Mouse (Mus musculus) myocyte (in vitro differentiated cells): ENCODE measurements around the gene Klhl23. TPM values are rescaled to one million over a fixed set of nuclear protein-coding genes. Genes with fewer than 3 reads are reported as not detected.
A peak's percentile ranks its signal among the peaks of the same experiment; 100 is the strongest.

Experiments
- H3K27me3 ChIP-seq: one replicate; pipeline ENCODE4 v1.6.1; 2011; ENCODE audit not compliant: control insufficient read depth, insufficient read depth, insufficient read length
- H3K36me3 ChIP-seq: one replicate; pipeline ENCODE4 v1.6.1; 2011; ENCODE audit not compliant: control insufficient read depth, insufficient read depth
- H3K4me2 ChIP-seq: one replicate; pipeline ENCODE4 v1.6.1; 2011; ENCODE audit warnings: low read depth, control low read depth
- H3K4me3 ChIP-seq: one replicate; pipeline ENCODE4 v1.5.1; 2011; ENCODE audit warnings: mild to moderate bottlenecking, control low read depth, moderate library complexity
- H3K79me2 ChIP-seq: one replicate; pipeline ENCODE4 v1.6.1; 2011; ENCODE audit not compliant: control insufficient read depth, insufficient read depth
- H3ac ChIP-seq: one replicate; pipeline ENCODE4 v1.6.1; 2011; ENCODE audit not compliant: control insufficient read depth, insufficient read length
- CEBPB ChIP-seq: IDR thresholded peaks from 2 replicates; pipeline ENCODE4 v1.6.1; 2011; ENCODE audit warnings: mild to moderate bottlenecking, moderate library complexity; ENCODE audit not compliant: poor library complexity, insufficient read depth, severe bottlenecking
- E2F4 ChIP-seq: IDR thresholded peaks from one replicate; pipeline ENCODE4 v1.6.1; 2011; ENCODE audit warnings: mild to moderate bottlenecking, control low read depth, moderate library complexity; ENCODE audit not compliant: insufficient read depth
- MAX ChIP-seq: IDR thresholded peaks from one replicate; pipeline ENCODE4 v1.6.1; 2011; ENCODE audit warnings: low read depth, mild to moderate bottlenecking, control low read depth
- MYOD1 ChIP-seq, 3 experiments: IDR thresholded peaks; one replicate each; pipeline ENCODE4 v1.6.1; 2011; ENCODE audit warnings: control low read depth in 2 of 3, low read depth in 2 of 3, mild to moderate bottlenecking in 2 of 3, moderate library complexity in 1 of 3; ENCODE audit not compliant: insufficient read length in 2 of 3, control insufficient read depth in 1 of 3
- MYOG ChIP-seq, 3 experiments: IDR thresholded peaks; one replicate each; pipeline ENCODE4 v1.6.1; 2011; ENCODE audit warnings: control low read depth in 2 of 3, low read depth in 2 of 3, mild to moderate bottlenecking in 2 of 3; ENCODE audit not compliant: insufficient read length in 2 of 3, control insufficient read depth in 1 of 3, insufficient read depth in 1 of 3
- POLR2A ChIP-seq: IDR thresholded peaks from one replicate; pipeline ENCODE4 v1.6.1; 2011; ENCODE audit warnings: low read depth, mild to moderate bottlenecking, control low read depth, moderate library complexity; ENCODE audit not compliant: insufficient read length
- POLR2AphosphoS2 ChIP-seq: IDR thresholded peaks from one replicate; pipeline ENCODE4 v1.6.1; 2011; ENCODE audit warnings: low read depth, control low read depth; ENCODE audit not compliant: insufficient read length
- REST ChIP-seq: IDR thresholded peaks from one replicate; pipeline ENCODE4 v1.6.1; 2011; ENCODE audit warnings: mild to moderate bottlenecking, control low read depth, moderate library complexity; ENCODE audit not compliant: insufficient read depth, insufficient read length
- SRF ChIP-seq: IDR thresholded peaks from one replicate; pipeline ENCODE4 v1.6.1; 2011; ENCODE audit warnings: low read depth; ENCODE audit not compliant: control insufficient read depth, insufficient read length
- TCF12 ChIP-seq: IDR thresholded peaks from one replicate; pipeline ENCODE4 v1.6.1; 2011; ENCODE audit warnings: mild to moderate bottlenecking, control low read depth; ENCODE audit not compliant: poor library complexity, insufficient read depth, severe bottlenecking
- TCF3 ChIP-seq: IDR thresholded peaks from one replicate; pipeline ENCODE4 v1.6.1; 2011; ENCODE audit warnings: low read depth, control low read depth; ENCODE audit not compliant: insufficient read length
- USF1 ChIP-seq: IDR thresholded peaks from one replicate; pipeline ENCODE4 v1.6.1; 2011; ENCODE audit warnings: low read depth, mild to moderate bottlenecking, control low read depth, moderate library complexity
- polyA plus RNA-seq: library from polyadenylated mRNA; unstranded; fragments of >200 nt; fragmentation: generic; extraction: Trizol; gene quantifications from one replicate; pipeline ENCODE4 v1.2.1, GENCODE M21; 2012; ENCODE audit warnings: missing spikeins

The Klhl23 gene
- polyA plus RNA-seq, 1 experiment: 0.24 TPM

- Histone ChIP-seq H3K36me3 (no peaks in the 10 kb centered on the region), H3K27me3 (peaks cover 15% of the 10 kb centered on the region), H3K4me2 (peak overlapping the region; percentile 67), H3ac (peak overlapping the region; percentile 58), H3K4me3 (no peak overlapping the region), H3K79me2 (no peaks in the 10 kb centered on the region)
- TF ChIP-seq MYOG (IDR thresholded peaks at IDR 0.05; ENCODE audit: control insufficient read depth in 1 of 3, insufficient read depth in 1 of 3, insufficient read length in 2 of 3, low read depth in 2 of 3) (no peak), MYOD1 (IDR thresholded peaks at IDR 0.05; ENCODE audit: control insufficient read depth in 1 of 3, insufficient read length in 2 of 3, low read depth in 2 of 3) (peak in 1 of 3 experiments; percentile 44)
Measured at GRCm38 (mm10) chr2:69822361-69823128, 801 bp downstream of the Klhl23 start.

GRCm38 (mm10) chr2:69823129-69823677 is 1.5 kb downstream of the Klhl23 start:
- Histone ChIP-seq H3K27me3 (peaks cover 15% of the 10 kb centered on the region), H3K4me2 (peak overlapping the region; percentile 67), H3K36me3 (no peaks in the 10 kb centered on the region), H3ac (peak overlapping the region; percentile 58), H3K4me3 (no peak overlapping the region), H3K79me2 (no peaks in the 10 kb centered on the region)
- TF ChIP-seq POLR2A (peak; percentile 18), MYOD1 (IDR thresholded peaks at IDR 0.05; ENCODE audit: control insufficient read depth in 1 of 3, insufficient read length in 2 of 3, low read depth in 2 of 3) (peak in 1 of 3 experiments; percentile 23), TCF3 (no peak)

DNA sequence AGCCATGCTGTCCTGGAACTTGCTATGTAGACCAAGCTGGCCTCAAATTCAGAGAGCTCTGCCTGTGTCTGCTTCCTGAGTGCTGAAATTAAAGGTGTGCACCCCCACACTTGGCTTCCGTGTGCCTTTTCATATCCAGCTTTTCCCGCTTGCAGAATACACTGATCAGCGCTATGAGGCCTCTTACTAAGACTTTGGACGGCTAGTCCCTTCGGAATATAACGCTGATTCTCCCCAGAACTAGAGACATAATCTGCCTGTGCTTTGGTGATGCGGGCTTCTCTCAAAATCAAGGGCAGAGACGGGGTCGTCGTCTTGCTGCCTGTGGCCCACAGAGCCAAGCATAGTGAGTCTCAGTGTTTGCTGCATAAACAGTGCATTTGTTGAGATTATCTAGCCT is 4.2 kb downstream of the Klhl23 start:
- Histone ChIP-seq H3K36me3 (no peaks in the 10 kb centered on the region), H3K79me2 (no peaks in the 10 kb centered on the region), H3K27me3 (peaks cover 8% of the 10 kb centered on the region), H3ac (no peak overlapping the region), H3K4me2 (no peak overlapping the region), H3K4me3 (no peak overlapping the region)
- no peak for TF ChIP-seq TCF3
- TF ChIP-seq MYOD1 (IDR thresholded peaks at IDR 0.05; ENCODE audit: control insufficient read depth in 1 of 3, insufficient read length in 2 of 3, low read depth in 2 of 3): no peak
- no peak for TF ChIP-seq USF1
- no peak for TF ChIP-seq SRF
- TF ChIP-seq MAX: no peak
- TF ChIP-seq MYOG (IDR thresholded peaks at IDR 0.05; ENCODE audit: control insufficient read depth in 1 of 3, insufficient read depth in 1 of 3, insufficient read length in 2 of 3, low read depth in 2 of 3): no peak
- TF ChIP-seq REST: no peak
- no peak for TF ChIP-seq TCF12
- no peak for TF ChIP-seq CEBPB
- TF ChIP-seq E2F4: no peak

DNA sequence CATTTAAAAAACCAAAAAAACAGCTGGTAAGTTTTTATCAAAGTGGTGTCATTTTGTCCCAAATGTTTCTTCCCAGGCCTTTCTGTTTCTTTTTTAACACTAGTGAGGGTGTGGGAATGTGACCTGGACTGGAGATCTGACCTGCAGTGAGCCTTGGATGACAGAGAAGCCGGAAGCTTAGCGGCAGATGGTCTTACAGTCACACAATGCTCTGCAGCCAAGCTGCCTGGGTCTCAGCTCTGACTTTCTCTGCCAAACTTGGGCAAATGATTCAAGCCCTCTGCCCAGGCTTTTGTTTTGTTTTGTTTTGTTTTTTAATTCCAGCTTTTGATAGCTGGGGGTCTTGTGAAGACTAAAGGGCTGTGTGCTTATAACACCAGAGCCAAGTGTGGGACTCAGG is 4.6 kb downstream of the Klhl23 start:
- no peak for TF ChIP-seq MAX
- no peak for TF ChIP-seq POLR2AphosphoS2
- no peak for TF ChIP-seq MYOD1 (IDR thresholded peaks at IDR 0.05; ENCODE audit: control insufficient read depth in 1 of 3, insufficient read length in 2 of 3, low read depth in 2 of 3)
- no peak for TF ChIP-seq TCF3
- TF ChIP-seq MYOG (IDR thresholded peaks at IDR 0.05; ENCODE audit: control insufficient read depth in 1 of 3, insufficient read depth in 1 of 3, insufficient read length in 2 of 3, low read depth in 2 of 3): no peak
- peaks cover 8% of the 10 kb centered on the region for H3K27me3 ChIP-seq
- H3K4me2 ChIP-seq: no peak overlapping the region
- no peak overlapping the region for H3ac ChIP-seq
- H3K4me3 ChIP-seq: no peak overlapping the region
- no peaks in the 10 kb centered on the region for H3K79me2 ChIP-seq
- no peaks in the 10 kb centered on the region for H3K36me3 ChIP-seq

DNA sequence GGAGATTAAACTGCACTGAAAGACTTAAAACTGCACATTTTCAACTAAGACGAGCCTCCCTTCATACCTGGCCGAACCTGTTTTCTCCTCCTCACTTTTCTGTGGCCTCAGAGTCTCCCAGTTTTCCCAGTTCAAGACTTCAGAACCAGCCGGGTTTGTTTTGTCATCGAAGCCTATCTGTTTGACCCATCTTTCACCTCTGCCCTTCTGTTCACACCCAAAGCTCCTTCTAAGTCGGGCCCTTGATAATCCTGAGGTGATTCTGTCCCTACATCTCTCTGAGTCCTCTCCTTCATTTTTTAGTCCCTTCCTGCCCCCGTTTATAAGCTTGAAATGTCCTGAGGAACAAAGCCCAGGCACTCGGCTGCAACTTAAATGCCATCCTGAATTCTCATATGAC is 6.3 kb downstream of the Klhl23 start:
- no peaks in the 10 kb centered on the region for H3K27me3 ChIP-seq
- no peaks in the 10 kb centered on the region for H3K36me3 ChIP-seq
- no peak overlapping the region for H3K4me2 ChIP-seq
- no peak for TF ChIP-seq CEBPB
- no peak for TF ChIP-seq SRF
- no peak for TF ChIP-seq POLR2AphosphoS2
- no peak for TF ChIP-seq MYOD1 (IDR thresholded peaks at IDR 0.05; ENCODE audit: control insufficient read depth in 1 of 3, insufficient read length in 2 of 3, low read depth in 2 of 3)
- no peak for TF ChIP-seq MYOG (IDR thresholded peaks at IDR 0.05; ENCODE audit: control insufficient read depth in 1 of 3, insufficient read depth in 1 of 3, insufficient read length in 2 of 3, low read depth in 2 of 3)
- no peak for TF ChIP-seq TCF3
- TF ChIP-seq MAX: no peak
- TF ChIP-seq TCF12: no peak
- no peak for TF ChIP-seq POLR2A
- TF ChIP-seq REST: no peak
- TF ChIP-seq USF1: no peak
- H3ac ChIP-seq: no peak overlapping the region
- H3K4me3 ChIP-seq: no peak overlapping the region
- no peaks in the 10 kb centered on the region for H3K79me2 ChIP-seq
